Mouse (Mus musculus): ENCODE results near the gene Sfrp2. TPM values are rescaled to one million over a fixed set of nuclear protein-coding genes. Genes with fewer than 3 reads are reported as not detected.
A peak's percentile ranks its signal among the peaks of the same experiment; 100 is the strongest.

Sfrp2 gene
- 1 to 10 TPM; 7.2 to 9.0 TPM for polyA plus RNA-seq (2017; shearing (Covaris generic))

DNA sequence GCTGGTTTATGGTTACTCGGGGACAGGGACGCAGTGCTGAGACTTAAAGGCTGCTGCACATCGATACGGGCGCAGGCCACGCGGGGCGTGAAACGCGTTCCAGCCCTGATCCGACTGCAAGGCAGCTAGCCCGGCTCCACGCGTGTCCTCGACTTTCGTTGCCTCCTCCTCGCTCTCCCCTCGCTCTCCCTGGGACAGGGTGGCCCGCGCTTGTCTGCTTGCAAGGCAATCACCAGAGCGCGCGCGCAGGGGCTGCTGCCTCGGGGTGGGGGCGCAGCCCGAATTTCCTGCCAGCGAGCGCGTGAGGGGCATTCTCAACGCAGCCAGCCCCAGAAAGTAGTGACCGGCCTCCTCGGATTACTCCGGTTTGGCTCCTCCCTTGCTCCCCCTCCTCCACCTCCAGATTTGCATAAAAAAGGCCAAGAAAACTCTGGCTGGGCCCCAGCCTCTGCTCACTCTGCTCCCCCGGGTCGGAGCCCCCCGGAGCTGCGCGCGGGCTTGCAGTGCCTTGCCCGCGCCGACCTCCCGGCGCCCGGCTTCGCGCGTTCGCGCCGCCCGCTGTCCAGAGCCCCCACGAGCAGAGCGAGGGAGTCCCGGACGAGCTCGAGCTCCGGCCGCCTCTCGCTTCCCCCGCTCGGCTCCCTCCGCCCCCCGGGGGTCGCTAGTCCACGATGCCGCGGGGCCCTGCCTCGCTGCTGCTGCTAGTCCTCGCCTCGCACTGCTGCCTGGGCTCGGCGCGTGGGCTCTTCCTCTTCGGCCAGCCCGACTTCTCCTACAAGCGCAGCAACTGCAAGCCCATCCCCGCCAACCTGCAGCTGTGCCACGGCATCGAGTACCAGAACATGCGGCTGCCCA is at the start of gene Sfrp2:
Gene Sfrp2 (plus strand): TSS at position 451 of the 855 bp plus-strand sequence.
- ATAC-seq, result peak; percentile 24

DNA sequence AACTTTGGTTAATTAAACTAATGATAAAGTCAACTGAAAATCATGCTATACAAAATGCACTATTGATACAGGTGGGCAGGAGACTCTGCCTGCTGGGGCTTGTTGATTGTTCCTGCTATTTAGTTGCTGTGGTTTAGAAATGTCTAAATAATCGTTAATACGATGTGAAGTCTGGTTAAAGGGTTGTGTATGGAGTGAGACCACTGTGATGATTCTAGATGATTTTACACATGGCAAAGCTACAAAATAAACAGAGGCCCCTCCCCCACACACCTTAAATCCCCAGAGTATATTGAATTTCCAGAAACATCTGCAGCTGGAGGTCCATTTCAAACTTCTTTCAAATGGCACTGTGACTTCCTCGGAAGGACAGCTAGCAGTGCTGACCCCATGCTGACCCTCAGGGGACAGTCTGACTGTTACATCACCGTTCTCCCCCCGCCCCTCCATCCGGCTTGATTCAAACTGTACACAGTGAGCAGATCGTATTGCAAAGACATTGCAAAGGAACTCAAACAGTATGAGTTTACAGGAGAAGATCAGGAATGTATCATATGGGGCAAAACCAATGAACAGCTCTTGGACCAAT is 48.4 kb upstream of the Sfrp2 start:
- no peak for ATAC-seq

DNA sequence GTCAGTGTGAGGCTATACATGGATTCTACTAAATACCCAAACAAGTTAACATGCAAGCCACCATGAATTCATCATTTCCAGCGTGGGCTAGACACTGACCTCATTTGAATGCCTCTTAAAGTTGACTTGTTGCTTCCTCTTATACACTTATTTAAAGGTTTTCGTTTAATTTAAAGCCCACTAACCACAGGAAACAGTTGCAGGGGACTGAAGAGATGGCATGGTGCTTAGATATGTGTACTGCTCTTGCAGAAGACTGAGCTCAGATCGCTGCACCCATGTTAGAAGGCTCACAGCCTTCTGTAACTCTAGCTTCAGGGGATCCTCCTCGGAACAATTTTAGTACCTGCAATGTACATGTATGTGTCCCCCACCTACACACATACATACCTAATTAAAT is 47.5 kb upstream of the Sfrp2 start:
- no peak for ATAC-seq

DNA sequence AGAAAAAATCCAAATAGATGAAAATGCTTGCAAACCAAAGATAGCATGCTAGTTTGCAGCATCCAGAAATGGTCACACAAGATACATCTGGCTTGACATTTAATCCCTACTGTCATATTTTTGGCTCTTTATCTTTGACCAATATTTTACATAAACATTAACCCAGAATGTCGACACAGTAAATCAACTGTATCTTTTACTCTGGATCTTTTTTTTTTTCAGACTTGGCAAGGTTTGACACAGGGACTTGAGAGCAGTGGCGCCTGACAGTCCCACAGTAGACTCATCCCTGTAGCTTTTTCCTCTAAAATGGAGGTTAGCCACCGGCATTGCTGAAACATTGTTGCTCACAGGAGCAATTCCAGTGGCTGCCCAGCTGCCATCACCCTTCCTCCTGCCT is 37.9 kb upstream of the Sfrp2 start:
- no peak for ATAC-seq

DNA sequence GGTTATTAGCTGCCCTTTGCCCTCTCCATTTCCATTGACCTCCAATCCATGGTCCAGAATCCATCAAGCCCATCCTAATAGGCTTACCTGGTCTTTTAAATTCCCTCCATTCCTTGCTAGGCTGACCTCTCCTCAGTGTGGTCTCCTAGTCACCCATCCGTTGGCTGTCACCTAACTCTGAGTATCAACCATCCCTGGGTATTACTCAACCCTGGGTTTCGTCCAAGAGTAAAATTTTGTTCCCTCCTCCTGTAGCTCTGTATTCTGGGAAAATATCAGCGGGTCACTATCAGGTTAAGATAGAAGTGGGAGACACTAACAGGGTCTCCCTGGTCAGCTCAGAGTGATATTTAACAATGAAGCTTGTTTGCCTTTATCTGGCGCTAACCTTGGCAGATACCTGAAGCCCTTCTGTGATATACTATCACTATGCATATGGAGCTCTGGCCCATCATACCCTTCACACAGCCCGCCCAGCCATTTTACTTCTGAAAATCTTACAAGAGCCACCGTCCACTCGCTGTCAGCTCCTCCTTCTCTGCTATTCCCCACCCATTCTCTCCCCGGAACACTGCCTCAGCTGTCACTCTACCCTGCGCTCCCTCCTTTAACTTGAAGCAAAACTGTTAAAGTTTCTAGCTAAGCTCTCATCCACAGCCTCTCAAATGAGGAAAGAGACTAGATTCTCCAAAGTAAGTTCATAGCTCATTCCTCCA is 37.3 kb upstream of the Sfrp2 start:
- ATAC-seq, result no peak

DNA sequence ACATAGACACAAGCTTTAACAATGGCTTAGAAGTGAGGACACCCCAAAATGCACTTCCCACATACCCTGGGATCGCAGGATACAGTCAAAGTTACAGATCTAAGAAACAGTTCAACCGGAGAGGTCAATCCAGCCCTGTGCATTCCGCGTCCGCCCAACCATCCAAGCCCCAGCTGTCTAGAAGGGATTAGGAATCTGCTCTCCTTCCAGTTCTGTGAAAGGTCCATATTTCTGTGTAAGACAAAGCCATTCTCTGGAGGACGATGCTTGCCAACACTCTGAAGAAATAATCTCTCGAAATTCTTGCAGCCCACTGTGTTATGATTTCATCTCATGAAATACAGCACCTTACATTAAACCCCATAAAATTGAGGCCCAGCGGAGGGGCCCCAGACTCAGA is 32.1 kb upstream of the Sfrp2 start:
- no peak for ATAC-seq

DNA sequence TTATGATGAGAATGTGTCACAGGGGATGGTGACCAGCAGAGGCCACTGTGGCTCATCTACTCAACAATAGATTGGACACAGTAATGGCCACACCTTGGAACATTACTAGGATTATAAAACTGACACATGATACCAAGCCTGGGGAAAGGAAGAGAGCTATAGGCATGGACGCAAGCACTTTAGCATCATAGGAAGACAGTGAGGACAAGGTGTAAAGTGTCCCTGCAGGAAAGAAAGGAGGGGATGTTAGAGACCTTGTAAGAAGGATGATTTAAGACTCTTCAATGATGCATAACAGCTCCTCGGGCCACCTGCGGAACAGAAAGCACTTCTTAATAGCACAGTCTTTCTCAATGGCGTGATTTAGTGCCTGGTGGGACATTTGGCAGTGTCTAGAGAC is 29.1 kb upstream of the Sfrp2 start:
- no peak for ATAC-seq

DNA sequence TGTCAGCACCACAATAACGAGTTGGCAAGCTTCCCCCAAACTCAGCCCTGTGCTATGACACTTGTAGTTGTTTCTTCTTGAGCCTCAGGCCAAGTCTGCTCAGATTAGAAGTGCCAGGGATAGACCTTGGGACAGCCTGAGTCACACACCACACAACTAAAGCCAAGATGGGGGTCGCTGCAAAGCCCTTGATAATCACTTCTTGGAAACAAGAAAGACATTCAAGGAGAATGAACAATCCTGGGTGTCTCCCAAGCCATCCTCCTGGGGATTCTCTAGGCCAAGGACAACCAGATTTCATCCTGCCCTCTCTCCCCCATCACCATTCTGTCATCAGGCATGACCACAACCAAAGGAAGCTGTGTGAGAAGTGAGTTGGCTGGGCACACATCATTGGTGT is 25.9 kb upstream of the Sfrp2 start:
- ATAC-seq, result no peak

DNA sequence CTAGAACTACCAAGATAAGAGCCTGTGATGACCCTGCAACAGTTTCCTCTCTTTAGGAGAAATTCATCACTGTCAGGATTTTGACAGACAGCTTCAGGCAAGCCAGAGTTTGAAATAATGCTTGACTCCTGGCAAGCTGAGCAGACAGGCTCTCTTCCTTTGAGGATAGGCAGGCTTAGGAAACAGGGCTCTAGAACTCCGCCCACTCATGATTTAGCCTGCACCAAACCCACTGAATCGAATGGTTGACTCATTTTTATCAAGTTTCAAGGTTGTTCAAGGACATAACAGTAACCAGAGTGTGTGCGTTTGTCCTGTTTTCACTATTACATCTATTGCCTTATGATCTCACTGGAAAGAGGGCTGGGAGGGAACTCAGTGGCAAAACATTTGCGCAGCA is 18.8 kb upstream of the Sfrp2 start:
- ATAC-seq, result no peak

DNA sequence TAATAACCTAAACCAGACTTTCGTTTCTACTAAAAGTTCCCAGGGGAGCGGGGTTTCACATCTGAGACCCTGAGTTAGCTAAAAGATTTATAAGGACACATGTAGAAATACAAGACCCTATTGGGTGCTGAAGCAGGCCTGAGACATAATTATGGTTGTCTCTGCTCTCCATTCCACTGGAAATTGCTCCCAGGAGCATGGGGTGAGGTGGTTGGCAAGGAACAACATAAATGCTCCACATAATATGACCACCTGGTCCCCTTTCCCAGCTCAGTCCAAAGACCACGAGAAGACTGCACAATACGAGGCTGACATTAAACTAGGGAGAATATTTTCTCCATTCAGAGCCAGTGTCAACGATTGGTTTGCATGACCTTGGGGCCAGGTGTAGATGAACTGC is 18.2 kb upstream of the Sfrp2 start:
- ATAC-seq, result no peak

DNA sequence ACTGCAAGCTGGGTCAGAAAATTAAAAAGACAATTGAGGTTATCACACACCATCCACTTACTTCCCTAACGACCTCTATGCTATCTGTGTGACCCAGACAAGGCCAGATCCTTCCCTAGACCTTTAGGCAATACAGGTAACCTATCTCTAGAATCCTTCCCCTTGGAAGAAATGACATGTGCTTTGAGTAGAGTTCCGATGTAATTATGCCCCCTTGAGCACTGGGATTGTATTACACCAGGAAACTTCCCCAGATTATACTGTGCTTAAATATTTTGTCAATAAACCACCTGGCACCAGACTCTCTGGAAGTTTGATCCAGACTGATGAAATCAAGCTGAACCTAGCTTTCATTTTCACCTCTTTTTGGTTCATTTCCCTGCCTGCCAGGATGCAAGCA is 14.5 kb upstream of the Sfrp2 start:
- ATAC-seq, result no peak

DNA sequence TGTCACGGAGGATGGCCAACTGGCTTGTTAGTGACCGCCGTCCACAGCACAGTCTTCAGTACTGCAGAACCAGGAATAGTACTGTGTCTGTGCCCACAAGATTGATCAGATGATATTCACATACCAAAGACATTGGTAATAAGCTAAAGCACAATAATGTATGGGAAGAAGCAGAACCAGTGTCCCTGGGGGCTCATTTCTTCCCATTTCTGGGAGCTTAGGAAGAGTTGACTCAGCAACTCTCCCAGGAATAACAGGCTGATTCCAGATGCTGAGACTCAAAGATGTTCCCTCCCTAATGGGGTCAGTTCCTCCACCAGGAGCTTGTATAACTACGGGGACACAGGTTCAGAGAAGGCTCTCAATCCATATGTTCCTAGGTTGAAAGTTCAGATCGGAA is 13.9 kb upstream of the Sfrp2 start:
- no peak for ATAC-seq

DNA sequence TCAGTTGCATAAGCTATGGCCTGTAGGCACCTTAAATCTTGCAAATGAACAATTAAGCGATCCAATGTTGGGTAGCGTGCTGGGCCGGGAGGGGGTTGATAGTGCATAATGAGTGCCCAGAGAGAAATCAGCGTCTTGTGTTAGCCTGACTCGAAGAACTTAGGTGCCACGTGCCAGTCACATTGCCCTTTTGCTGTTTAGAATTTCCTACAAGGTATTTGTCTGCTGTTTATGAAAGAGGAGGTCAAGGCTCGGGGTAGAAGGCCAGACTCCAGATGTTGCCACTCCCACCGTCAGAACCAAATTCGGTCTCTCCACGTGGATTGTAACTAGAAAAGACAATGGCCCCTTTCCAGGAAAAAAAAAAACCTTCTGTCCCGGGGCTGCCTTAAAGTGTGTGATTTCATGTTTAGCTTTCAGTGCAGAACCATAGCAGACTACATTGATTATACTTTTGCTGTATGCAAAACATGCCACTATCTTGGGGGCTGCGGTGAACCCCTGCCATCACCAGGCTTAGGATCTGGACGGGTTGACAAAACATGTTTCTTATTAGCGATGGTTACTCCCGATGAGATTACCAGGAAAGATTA is 11.0 kb upstream of the Sfrp2 start:
- ATAC-seq, result no peak

DNA sequence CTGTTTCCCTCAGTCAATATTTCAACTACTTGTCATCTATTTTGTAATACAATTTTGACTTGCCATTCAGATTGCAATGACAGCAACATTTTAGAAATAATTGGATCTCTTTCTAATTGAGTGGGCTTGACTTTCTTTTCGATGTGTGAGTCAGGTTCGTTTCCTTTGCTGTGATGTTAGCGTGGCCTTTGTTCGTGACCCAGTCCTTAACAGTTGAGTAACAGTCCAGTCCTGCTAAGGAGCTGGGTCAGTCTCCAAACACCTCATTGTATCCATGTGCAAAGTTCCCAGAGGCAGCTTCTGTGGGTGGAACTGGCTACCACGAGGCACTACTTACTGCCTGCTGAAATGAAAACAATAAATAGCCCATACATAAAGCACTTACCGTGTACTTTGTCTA is 10.5 kb upstream of the Sfrp2 start:
- no peak for ATAC-seq

DNA sequence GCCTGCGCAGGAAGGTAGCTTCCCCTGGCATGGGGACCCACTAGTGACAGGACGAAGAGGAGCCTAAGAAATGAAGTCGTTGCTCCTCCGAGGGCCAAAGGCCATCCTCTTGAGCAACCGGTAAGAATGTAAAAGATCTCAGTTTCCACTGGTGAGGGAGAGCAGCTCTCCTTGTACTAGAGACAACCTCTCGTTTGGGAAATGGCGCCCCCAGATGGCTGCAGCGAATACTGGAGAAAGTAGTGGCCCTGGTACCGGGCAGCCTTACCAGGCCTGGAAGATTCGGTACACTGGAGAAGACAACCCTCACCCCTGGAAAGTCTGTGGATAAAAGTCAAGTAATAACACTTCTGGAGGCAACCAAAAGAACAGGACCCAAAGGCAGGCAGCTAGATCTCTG is 3.8 kb upstream of the Sfrp2 start:
- ATAC-seq, result no peak

DNA sequence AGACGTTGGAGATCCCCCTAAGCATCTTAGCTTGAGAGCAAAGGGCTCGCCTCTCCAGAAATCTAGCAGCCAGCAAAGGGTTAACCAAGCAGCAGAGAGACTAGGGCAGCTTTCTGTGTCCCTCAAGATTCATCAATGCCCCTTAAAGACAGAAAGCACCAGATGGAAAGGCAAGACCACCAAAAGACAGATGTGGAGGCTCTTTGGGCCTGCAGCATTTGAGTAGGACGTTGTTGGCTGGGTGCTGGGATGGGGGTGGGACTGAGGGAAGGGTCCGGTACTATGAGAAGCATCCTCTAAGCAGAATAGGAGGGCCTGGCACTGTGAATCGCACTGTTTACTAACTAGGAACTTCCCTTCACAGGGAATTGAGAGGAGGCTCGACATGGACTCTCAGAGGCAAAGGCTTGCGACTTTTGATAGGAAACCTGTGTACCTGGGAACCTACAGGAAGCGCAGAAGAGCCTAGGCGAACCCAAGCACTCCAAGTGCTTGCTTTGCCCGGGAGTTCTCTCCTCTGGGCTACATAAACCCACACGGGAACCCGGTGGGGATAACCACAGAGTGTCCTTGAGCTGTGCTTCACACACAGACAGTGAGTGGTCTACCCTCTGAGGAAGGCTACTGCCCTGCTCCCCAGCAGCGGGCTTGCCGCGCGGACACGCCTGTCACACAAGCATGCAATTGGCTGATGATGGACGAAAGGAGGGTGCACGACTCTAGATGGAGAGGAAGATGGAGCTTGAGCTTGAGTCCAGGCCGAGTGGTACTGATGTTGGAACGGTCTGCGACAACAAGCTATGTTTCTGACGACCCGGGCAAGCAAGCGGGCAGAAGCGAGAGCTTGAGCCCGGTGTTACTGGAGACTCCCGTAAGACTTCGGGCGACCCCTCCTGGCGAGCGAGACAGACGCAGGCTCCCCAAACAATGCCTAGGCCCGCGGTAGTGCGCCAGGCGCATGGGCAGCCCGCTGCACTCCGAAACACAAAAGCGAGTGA is 2.3 kb upstream of the Sfrp2 start:
- ATAC-seq, result no peak

DNA sequence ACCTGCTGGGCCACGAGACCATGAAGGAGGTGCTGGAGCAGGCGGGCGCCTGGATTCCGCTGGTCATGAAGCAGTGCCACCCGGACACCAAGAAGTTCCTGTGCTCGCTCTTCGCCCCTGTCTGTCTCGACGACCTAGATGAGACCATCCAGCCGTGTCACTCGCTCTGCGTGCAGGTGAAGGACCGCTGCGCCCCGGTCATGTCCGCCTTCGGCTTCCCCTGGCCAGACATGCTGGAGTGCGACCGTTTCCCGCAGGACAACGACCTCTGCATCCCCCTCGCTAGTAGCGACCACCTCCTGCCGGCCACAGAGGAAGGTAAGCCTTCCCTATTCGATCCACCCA is 577 bp downstream of the Sfrp2 start:
- no peak for ATAC-seq

DNA sequence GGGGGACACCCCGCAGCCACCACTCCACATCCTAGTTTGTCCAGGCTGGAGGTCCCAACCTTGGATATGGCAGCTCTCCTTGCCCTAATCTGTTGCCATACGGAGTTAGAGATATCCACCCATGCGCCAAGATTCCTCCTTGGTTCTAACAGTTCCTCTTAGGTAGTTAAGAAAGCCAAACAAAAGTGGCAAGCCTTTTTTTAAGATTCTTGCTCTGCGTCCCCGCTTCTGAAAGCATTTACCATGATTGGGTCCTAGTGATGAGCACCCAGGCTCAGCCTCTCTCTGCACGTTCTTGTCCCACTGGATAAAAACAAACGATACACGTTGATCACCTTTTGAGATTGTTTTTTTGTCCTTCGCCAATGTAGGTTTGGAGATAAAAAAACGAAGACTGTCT is 1.0 kb downstream of the Sfrp2 start:
- no peak for ATAC-seq

DNA sequence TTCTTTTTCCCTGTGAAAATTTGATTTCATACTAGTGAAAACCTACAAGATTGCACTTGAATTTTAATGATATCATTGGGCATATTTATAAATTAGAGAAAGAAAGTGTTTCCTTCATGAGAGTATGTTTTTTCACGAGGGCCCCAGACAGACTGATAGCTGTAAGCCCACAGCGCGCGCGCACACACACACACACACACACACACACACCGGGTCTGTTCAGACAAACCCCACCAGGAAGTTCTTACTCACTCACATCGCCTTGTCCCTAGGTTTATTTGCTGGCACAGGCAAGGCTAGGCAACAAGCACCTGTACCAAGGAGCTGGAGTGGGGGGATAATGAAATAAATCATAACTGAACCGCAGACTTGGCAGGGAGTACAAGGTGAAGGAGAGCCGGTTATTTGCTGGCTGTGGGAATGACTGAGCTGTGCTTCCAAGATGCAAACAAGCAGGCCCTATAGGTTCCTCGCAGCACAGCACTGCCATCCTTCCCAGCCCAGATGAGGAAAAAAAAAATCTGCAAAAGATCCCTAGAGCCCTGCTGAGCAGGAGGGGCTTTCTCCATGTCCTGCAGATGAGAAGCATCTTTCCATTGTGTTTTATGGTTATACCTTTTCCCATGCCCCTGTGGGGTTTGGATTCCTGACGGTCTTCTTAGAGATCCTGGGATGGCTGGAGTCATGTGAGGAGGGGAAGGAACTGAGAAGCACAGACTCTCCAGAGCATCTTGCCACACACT is 2.3 kb downstream of the Sfrp2 start:
- no peak for ATAC-seq

DNA sequence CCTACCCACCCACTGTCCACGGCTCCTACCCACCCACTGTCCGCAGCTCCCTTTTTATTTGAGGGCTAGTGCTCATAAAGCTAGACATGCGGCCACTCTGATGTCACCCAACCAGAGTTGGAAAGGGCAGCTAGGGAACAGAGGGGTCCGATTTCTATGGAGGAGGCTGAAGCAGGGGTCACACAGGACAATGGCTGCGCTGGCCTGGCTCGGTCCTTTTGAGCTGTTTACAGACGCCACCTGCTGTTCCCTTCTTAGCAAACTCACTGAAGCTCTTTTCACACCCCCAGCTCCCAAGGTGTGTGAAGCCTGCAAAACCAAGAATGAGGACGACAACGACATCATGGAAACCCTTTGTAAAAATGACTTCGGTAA is 2.9 kb downstream of the Sfrp2 start:
- no peak for ATAC-seq

DNA sequence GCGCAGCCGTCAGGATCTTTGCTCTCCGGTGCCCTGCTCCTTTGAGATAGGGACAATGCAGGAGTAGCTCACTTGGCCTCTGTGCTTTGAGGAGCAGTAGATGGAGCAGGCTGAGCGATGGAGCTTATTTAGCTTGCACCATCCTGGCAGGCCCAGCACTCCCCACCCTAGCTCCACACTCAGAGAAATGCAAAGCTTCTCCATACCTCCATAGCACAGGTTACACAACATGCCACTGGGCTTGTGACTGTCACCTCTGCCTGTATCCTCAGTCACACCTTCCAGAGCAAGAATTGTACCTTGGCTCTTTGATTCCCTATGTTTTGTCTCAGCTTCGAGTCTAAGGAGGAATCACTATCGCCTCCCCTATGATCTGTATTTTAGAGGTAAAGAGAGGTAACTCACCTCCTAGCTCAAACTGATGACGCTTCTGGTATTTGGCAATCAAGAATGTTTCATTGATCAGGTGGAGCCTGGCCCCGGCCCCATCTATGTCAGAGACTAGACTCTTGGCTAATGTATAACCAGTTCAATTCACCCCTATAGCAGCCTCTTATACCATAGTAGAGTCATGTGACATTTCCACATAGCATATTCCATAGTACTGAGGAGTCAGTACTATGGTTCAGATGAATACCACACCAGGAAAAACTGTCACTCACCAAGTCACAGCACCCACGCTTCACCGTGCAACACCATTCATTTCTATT is 5.2 kb downstream of the Sfrp2 start:
- ATAC-seq, result no peak
